Mouse (Mus musculus) common myeloid progenitor, adult 5-6 weeks (primary cell): ENCODE data around the gene Olfr732. TPM values are rescaled to one million over a fixed set of nuclear protein-coding genes. Genes with fewer than 3 reads are reported as not detected.

Experiments
- ATAC-seq: replicated peaks from 2 replicates; pipeline ENCODE4 v1.8.0; 2016; ENCODE audit warnings: low read depth, mild to moderate bottlenecking, moderate TSS enrichment, inconsistent platforms; ENCODE audit not compliant: poor library complexity, severe bottlenecking
- total RNA-seq: library from RNA; stranded (forward); fragments of 200-1000, 187-1606 nt; gene quantifications from 2 replicates; pipeline ENCODE4 v1.2.3, GENCODE M21; 2017

Olfr732 gene
- total RNA-seq: not detected in 2 replicates

GRCm38 (mm10) chr14:50284106-50284505, at the start of gene Olfr732:
Gene Olfr732 (minus strand): TSS chr14:50284206.
- ATAC-seq: no peak

GRCm38 (mm10) chr14:50326661-50327060, 42.7 kb upstream of the Olfr732 start, which contains the start of gene Olfr734:
Gene Olfr734 (minus strand): TSS chr14:50326761.
- no peak for ATAC-seq

- ATAC-seq: no peak
These were observed 17.4 kb upstream of the Olfr732 start, which contains the start of gene Olfr733 for GRCm38 (mm10) chr14:50301422-50301821. Gene Olfr733 (minus strand): TSS chr14:50301522.

DNA sequence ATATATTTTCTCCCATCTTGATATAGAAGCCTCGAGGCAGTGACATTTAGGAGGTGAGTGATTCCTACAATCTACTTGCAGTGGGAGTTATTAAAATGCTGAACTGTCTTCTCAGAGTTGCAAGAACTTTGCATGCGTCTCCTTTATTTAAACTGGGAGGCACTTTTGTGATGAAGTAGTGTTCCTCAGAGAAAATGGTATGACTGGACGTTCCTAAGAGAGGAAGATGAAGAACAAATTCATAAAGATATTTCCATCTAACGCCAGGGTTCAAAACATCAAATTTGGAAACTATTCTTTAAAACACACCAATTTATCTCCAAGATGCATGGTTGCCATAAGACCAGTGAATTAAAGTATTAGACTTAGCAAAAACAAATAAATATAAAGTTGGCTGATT, 42.2 kb downstream of the Olfr732 start, which contains the start of gene Olfr731:
Gene Olfr731 (minus strand): TSS at position 101 of the 400 bp plus-strand sequence.
- no peak for ATAC-seq

Other genes starting within 250 kb of the Olfr732 start
- gene Olfr725, start 243.8 kb downstream of the Olfr732 start, total RNA-seq: not detected in 2 replicates
- gene Olfr726, start 193.3 kb downstream of the Olfr732 start, total RNA-seq: not detected in 2 replicates
- not detected in 2 replicates for gene Olfr727, start 161.0 kb downstream of the Olfr732 start, total RNA-seq
- not detected in 2 replicates for gene Olfr728, start 141.5 kb downstream of the Olfr732 start, total RNA-seq
- gene Olfr729, start 131.3 kb downstream of the Olfr732 start, total RNA-seq: not detected in 2 replicates
- not detected in 2 replicates for gene Olfr730, start 96.0 kb downstream of the Olfr732 start, total RNA-seq
- gene Olfr731, start 42.3 kb downstream of the Olfr732 start, total RNA-seq: not detected in 2 replicates
- gene Olfr733, start 17.3 kb upstream of the Olfr732 start, total RNA-seq: not detected in 2 replicates
- gene Olfr734, start 42.6 kb upstream of the Olfr732 start, total RNA-seq: not detected in 2 replicates
- not detected in 2 replicates for gene Olfr735, start 64.7 kb upstream of the Olfr732 start, total RNA-seq
- not detected in 2 replicates for gene Tlr11, start 73.7 kb upstream of the Olfr732 start, total RNA-seq
- gene Olfr736, start 97.0 kb upstream of the Olfr732 start, total RNA-seq: not detected in 2 replicates
- gene Olfr738, start 123.4 kb upstream of the Olfr732 start, total RNA-seq: not detected in 2 replicates
- not detected in 2 replicates for gene Olfr739, start 134.4 kb upstream of the Olfr732 start, total RNA-seq
- not detected in 2 replicates for gene Olfr740, start 161.3 kb upstream of the Olfr732 start, total RNA-seq
- not detected in 2 replicates for gene Olfr741, start 188.5 kb upstream of the Olfr732 start, total RNA-seq
- not detected in 2 replicates for gene Olfr742, start 219.4 kb upstream of the Olfr732 start, total RNA-seq
- not detected in 2 replicates for gene Olfr743, start 237.6 kb upstream of the Olfr732 start, total RNA-seq